Mouse (Mus musculus) layer of hippocampus, adult 6 months (tissue): ENCODE data around the gene Olfr578. TPM values are rescaled to one million over a fixed set of nuclear protein-coding genes. Genes with fewer than 3 reads are reported as not detected.

Experiments
- long read RNA-seq, 2 experiments: library from polyadenylated mRNA; unstranded; transcript quantifications; one replicate each; pipeline ENCODE4 v2.0.0; 2019 to 2020
- polyA plus RNA-seq: library from polyadenylated mRNA; unstranded; fragments of <200 nt; fragmentation: Nextera tagmentation; gene quantifications from 2 replicates; pipeline ENCODE4 v1.2.3, GENCODE M21; 2021

Gene Olfr578
- polyA plus RNA-seq: not detected in 2 replicates
- long read RNA-seq, experiment 1: 0 reads
- long read RNA-seq, experiment 2: 0 reads

GRCm38 (mm10) chr7:102989224-102989623 lies at the start of gene Olfr578:
Gene Olfr578 (minus strand): TSS chr7:102989324.

GRCm38 (mm10) chr7:103037724-103038123 lies 48.6 kb upstream of the Olfr578 start, which contains the start of gene Olfr582:
Gene Olfr582 (plus strand): TSS chr7:103038024.

GRCm38 (mm10) chr7:102975843-102976242 lies 13.3 kb downstream of the Olfr578 start, which contains the start of gene Olfr577:
Gene Olfr577 (minus strand): TSS chr7:102975943.

GRCm38 (mm10) chr7:102962360-102962759 lies 26.8 kb downstream of the Olfr578 start, which contains the start of gene Olfr576:
Gene Olfr576 (plus strand): TSS chr7:102962660.

GRCm38 (mm10) chr7:102958593-102958992 lies 30.5 kb downstream of the Olfr578 start, which contains the start of gene Olfr575:
Gene Olfr575 (minus strand): TSS chr7:102958775.

GRCm38 (mm10) chr7:102948167-102948566 lies 41.0 kb downstream of the Olfr578 start, which contains the start of gene Olfr574:
Gene Olfr574 (plus strand): TSS chr7:102948467.

GRCm38 (mm10) chr7:102942475-102942874 lies 46.6 kb downstream of the Olfr578 start, which contains the start of gene Olfr573-ps1:
Gene Olfr573-ps1 (minus strand): TSS chr7:102942575.

Other genes with a start within 250 kb of the Olfr578 start
- gene Olfr560, start 230.0 kb downstream of the Olfr578 start, polyA plus RNA-seq: not detected in 2 replicates
- gene Olfr78, start 229.9 kb downstream of the Olfr578 start, polyA plus RNA-seq: not detected in 2 replicates
- gene Olfr561, start 218.1 kb downstream of the Olfr578 start, polyA plus RNA-seq: not detected in 2 replicates
- gene Olfr564, start 185.8 kb downstream of the Olfr578 start, polyA plus RNA-seq: not detected in 2 replicates
- not detected in 2 replicates for gene Olfr566, start 130.6 kb downstream of the Olfr578 start, polyA plus RNA-seq
- not detected in 2 replicates for gene Olfr568, start 112.2 kb downstream of the Olfr578 start, polyA plus RNA-seq
- gene Olfr569, start 98.4 kb downstream of the Olfr578 start, polyA plus RNA-seq: not detected in 2 replicates
- gene Olfr570, start 94.7 kb downstream of the Olfr578 start, polyA plus RNA-seq: 0.23 TPM in 1 of 2 replicates, not detected in the other
- gene Olfr571, start 71.8 kb downstream of the Olfr578 start, polyA plus RNA-seq: not detected in 2 replicates
- not detected in 2 replicates for gene Olfr572, start 64.9 kb downstream of the Olfr578 start, polyA plus RNA-seq
- gene Olfr573-ps1, start 46.7 kb downstream of the Olfr578 start, polyA plus RNA-seq: not detected in 2 replicates
- not detected in 2 replicates for gene Olfr574, start 40.9 kb downstream of the Olfr578 start, polyA plus RNA-seq
- not detected in 2 replicates for gene Olfr575, start 30.5 kb downstream of the Olfr578 start, polyA plus RNA-seq
- gene Olfr576, start 26.7 kb downstream of the Olfr578 start, polyA plus RNA-seq: not detected in 2 replicates
- not detected in 2 replicates for gene Olfr577, start 13.4 kb downstream of the Olfr578 start, polyA plus RNA-seq
- not detected in 2 replicates for gene Olfr582, start 48.7 kb upstream of the Olfr578 start, polyA plus RNA-seq
- gene Olfr583, start 62.0 kb upstream of the Olfr578 start, polyA plus RNA-seq: not detected in 2 replicates
- gene Olfr584, start 92.6 kb upstream of the Olfr578 start, polyA plus RNA-seq: not detected in 2 replicates
- not detected in 2 replicates for gene Olfr585, start 108.4 kb upstream of the Olfr578 start, polyA plus RNA-seq
- gene Olfr586, start 136.3 kb upstream of the Olfr578 start, polyA plus RNA-seq: not detected in 2 replicates
- gene Olfr588-ps1, start 151.6 kb upstream of the Olfr578 start, polyA plus RNA-seq: not detected in 2 replicates
- gene Olfr589, start 167.0 kb upstream of the Olfr578 start, polyA plus RNA-seq: not detected in 2 replicates
- not detected in 2 replicates for gene Olfr591, start 189.0 kb upstream of the Olfr578 start, polyA plus RNA-seq
- not detected in 2 replicates for gene Olfr592, start 195.5 kb upstream of the Olfr578 start, polyA plus RNA-seq
- not detected in 2 replicates for gene Olfr593, start 222.5 kb upstream of the Olfr578 start, polyA plus RNA-seq
- not detected in 2 replicates for gene Olfr594, start 227.7 kb upstream of the Olfr578 start, polyA plus RNA-seq